Mouse (Mus musculus) midbrain, embryonic 12.5 days (tissue): ENCODE data around the gene Tas2r125. TPM values are rescaled to one million over a fixed set of nuclear protein-coding genes. Genes with fewer than 3 reads are reported as not detected.
"Not testable (repeated sequence)": the region's sequence is repeated elsewhere in the genome, so short reads cannot be mapped to it uniquely, and the experiment has no call there.

Experiments
- ATAC-seq: fragments of 200-750 bp; cut with Nextera tagmentation; 2 replicates; pipeline ENCODE4 v1.8.0; 2017; ENCODE audit warnings: low read depth, moderate TSS enrichment, moderate library complexity; ENCODE audit not compliant: low FRiP score
- H3K27ac ChIP-seq: fragments of 300-500 bp; sonication (generic); replicated peaks from 2 replicates; pipeline ENCODE4 v1.5.1; 2016; ENCODE audit warnings: mild to moderate bottlenecking
- H3K27me3 ChIP-seq: fragments of 300-500 bp; sonication (generic); 2 replicates; pipeline ENCODE4 v1.6.1; 2016; ENCODE audit warnings: mild to moderate bottlenecking
- H3K36me3 ChIP-seq: fragments of 300-500 bp; sonication (generic); 2 replicates; pipeline ENCODE4 v1.6.1; 2016
- H3K4me1 ChIP-seq: fragments of 300-500 bp; sonication (generic); 2 replicates; pipeline ENCODE4 v1.6.1; 2016
- H3K4me2 ChIP-seq: fragments of 300-500 bp; sonication (generic); replicated peaks from 2 replicates; pipeline ENCODE4 v1.6.1; 2016; ENCODE audit warnings: mild to moderate bottlenecking, moderate library complexity
- H3K4me3 ChIP-seq: fragments of 300-500 bp; sonication (generic); 2 replicates; pipeline ENCODE4 v1.5.1; 2016; ENCODE audit warnings: mild to moderate bottlenecking
- H3K9ac ChIP-seq: fragments of 300-500 bp; sonication (generic); replicated peaks from 2 replicates; pipeline ENCODE4 v1.6.1; 2016; ENCODE audit warnings: mild to moderate bottlenecking, moderate library complexity
- H3K9me3 ChIP-seq: fragments of 300-500 bp; sonication (generic); 2 replicates; pipeline ENCODE4 v1.6.1; 2016; ENCODE audit warnings: mild to moderate bottlenecking
- WGBS: fragments of 180-500 bp; shearing (Covaris S2); methylation state at CpG from one replicate; pipeline ENCODE4 v1.1.7; 2016; 5-methylcytosine and 5-hydroxymethylcytosine counted together
- polyA plus RNA-seq: library from polyadenylated mRNA; unstranded; fragments of >200 nt; fragmentation: Nextera tagmentation; extraction: Ambion mirVana; gene quantifications from 2 replicates; pipeline ENCODE4 v1.2.1, GENCODE M21; 2016

The Tas2r125 gene
- not detected in 2 replicates for polyA plus RNA-seq

- 85% methylated on average over 3 of the region's 3 CpGs for WGBS
- H3K4me2 ChIP-seq = no peak within 1 kb of the TSS
- no peak for ATAC-seq
- no peaks in the 10 kb centered on the region for H3K27me3 ChIP-seq
- no peaks in the 10 kb centered on the region for H3K9me3 ChIP-seq
- no peak within 1 kb of the TSS for H3K4me3 ChIP-seq
- no peaks in the 10 kb centered on the region for H3K4me1 ChIP-seq
- no peak within 1 kb of the TSS for H3K27ac ChIP-seq
- H3K9ac ChIP-seq = no peak within 1 kb of the TSS
- H3K36me3 ChIP-seq = no peaks in the 10 kb centered on the region
These were observed at the start of gene Tas2r125 for GRCm38 (mm10) chr6:132909351-132909750. Gene Tas2r125 (plus strand): TSS chr6:132909651.

DNA sequence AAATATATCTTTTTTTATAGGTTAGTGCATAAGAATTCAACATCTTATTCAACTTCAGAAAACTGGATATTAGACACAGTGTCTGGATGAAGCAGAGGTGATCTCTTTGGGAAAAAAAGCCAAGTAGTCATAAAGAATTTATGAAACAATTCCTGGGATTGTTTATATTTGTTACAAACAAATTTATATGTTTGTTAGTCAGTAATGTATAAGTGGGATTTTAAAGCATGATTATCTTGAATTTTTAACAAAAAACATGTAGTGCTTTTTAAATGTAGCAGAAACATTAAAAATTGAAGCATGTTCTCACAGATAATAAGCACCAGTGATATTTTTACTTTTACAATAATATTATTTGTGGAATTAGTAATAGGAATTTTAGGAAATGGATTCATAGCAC lies 41.7 kb upstream of the Tas2r125 start, which contains the start of gene Tas2r110:
TSS of gene Tas2r110 (plus strand) at position 301 of the 400 bp plus-strand sequence.
- H3K4me1 ChIP-seq = no peaks in the 10 kb centered on the region
- H3K9me3 ChIP-seq = no peaks in the 10 kb centered on the region
- no peaks in the 10 kb centered on the region for H3K36me3 ChIP-seq
- H3K27me3 ChIP-seq = no peaks in the 10 kb centered on the region
- H3K4me2 ChIP-seq = no peak within 1 kb of the TSS
- ATAC-seq = no peak
- H3K9ac ChIP-seq = no peak within 1 kb of the TSS
- no peak within 1 kb of the TSS for H3K27ac ChIP-seq
- no peak within 1 kb of the TSS for H3K4me3 ChIP-seq

DNA sequence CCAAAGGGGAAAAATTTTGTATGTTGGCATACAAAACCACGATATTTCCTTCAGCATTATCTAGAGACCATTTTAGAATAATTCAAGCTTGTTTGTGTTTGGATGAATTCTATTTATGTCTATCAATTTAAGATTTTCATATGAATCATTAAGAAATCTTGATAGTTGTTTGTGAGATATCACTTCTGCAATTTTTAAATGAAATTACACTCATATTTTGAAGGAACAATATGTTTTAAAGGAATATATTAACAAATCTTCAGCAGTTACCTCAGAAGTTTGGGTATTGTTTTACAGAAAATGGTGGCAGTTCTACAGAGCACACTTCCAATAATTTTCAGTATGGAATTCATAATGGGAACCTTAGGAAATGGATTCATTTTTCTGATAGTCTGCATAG lies 16.7 kb upstream of the Tas2r125 start, which contains the start of gene Tas2r113:
TSS of gene Tas2r113 (plus strand) at position 301 of the 400 bp plus-strand sequence.
- H3K36me3 ChIP-seq = no peaks in the 10 kb centered on the region
- 73% methylated on average over 1 of the region's 1 CpGs for WGBS
- H3K4me3 ChIP-seq = no peak within 1 kb of the TSS
- H3K4me1 ChIP-seq = no peaks in the 10 kb centered on the region
- no peak for ATAC-seq
- H3K27me3 ChIP-seq = no peaks in the 10 kb centered on the region
- no peak within 1 kb of the TSS for H3K27ac ChIP-seq
- no peak within 1 kb of the TSS for H3K9ac ChIP-seq
- no peak within 1 kb of the TSS for H3K4me2 ChIP-seq
- H3K9me3 ChIP-seq = no peaks in the 10 kb centered on the region

- not testable (repeated sequence) for ATAC-seq, H3K36me3 ChIP-seq, H3K27ac ChIP-seq, H3K27me3 ChIP-seq, H3K4me2 ChIP-seq, H3K4me1 ChIP-seq, H3K9me3 ChIP-seq, H3K4me3 ChIP-seq, H3K9ac ChIP-seq
These were observed 31.9 kb downstream of the Tas2r125 start for GRCm38 (mm10) chr6:132941376-132941775.

- ATAC-seq = no peak
- no peak within 1 kb of the TSS for H3K27ac ChIP-seq
- no peaks in the 10 kb centered on the region for H3K4me1 ChIP-seq
- no peaks in the 10 kb centered on the region for H3K9me3 ChIP-seq
- no peak within 1 kb of the TSS for H3K4me2 ChIP-seq
- H3K36me3 ChIP-seq = no peaks in the 10 kb centered on the region
- no peak within 1 kb of the TSS for H3K4me3 ChIP-seq
- H3K27me3 ChIP-seq = no peaks in the 10 kb centered on the region
- no peak within 1 kb of the TSS for H3K9ac ChIP-seq
- 75% methylated on average over 2 of the region's 2 CpGs for WGBS
These were observed 41.4 kb downstream of the Tas2r125 start, which contains the start of gene Tas2r129 for GRCm38 (mm10) chr6:132950802-132951201. Gene Tas2r129 (plus strand): TSS chr6:132951102.

DNA sequence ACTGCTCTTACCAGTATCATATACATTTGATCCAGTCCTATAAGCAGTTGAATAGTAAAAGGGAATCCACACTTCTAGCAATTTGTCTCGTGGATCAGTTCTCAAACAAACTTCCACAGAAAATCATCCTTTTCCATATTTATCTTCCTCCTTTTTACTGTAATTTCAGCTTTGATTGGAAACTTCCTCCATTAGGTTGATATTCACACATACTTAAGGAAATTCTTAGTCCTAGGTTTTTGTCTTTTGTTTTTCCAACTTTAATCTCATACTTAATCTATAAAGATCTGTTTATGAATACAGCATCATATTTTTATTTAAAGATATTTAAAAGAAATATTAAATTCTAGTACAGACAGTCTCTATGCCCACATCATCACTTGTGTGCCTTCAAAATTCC lies 48.4 kb downstream of the Tas2r125 start, which contains the start of gene Tas2r131:
TSS of gene Tas2r131 (minus strand) at position 101 of the 400 bp plus-strand sequence.
- H3K4me2 ChIP-seq = no peak within 1 kb of the TSS
- no peaks in the 10 kb centered on the region for H3K27me3 ChIP-seq
- no peaks in the 10 kb centered on the region for H3K36me3 ChIP-seq
- H3K27ac ChIP-seq = no peak within 1 kb of the TSS
- H3K9me3 ChIP-seq = no peaks in the 10 kb centered on the region
- no peaks in the 10 kb centered on the region for H3K4me1 ChIP-seq
- WGBS = 64% methylated on average over 1 of the region's 1 CpGs
- H3K4me3 ChIP-seq = no peak within 1 kb of the TSS
- no peak within 1 kb of the TSS for H3K9ac ChIP-seq
- no peak for ATAC-seq

Other genes starting within 250 kb of the Tas2r125 start
- gene Tas2r121, start 208.6 kb upstream of the Tas2r125 start, polyA plus RNA-seq = not detected in 2 replicates
- gene Tas2r122, start 197.7 kb upstream of the Tas2r125 start, polyA plus RNA-seq = not detected in 2 replicates
- gene Tas2r115, start 171.6 kb upstream of the Tas2r125 start, polyA plus RNA-seq = not detected in 2 replicates
- gene Tas2r124, start 154.9 kb upstream of the Tas2r125 start, polyA plus RNA-seq = not detected in 2 replicates
- not detected in 2 replicates for gene Tas2r102, start 147.5 kb upstream of the Tas2r125 start, polyA plus RNA-seq
- gene Tas2r136, start 131.5 kb upstream of the Tas2r125 start, polyA plus RNA-seq = not detected in 2 replicates
- not detected in 2 replicates for gene Tas2r117, start 106.8 kb upstream of the Tas2r125 start, polyA plus RNA-seq
- not detected in 2 replicates for gene Tas2r123, start 62.5 kb upstream of the Tas2r125 start, polyA plus RNA-seq
- gene Tas2r116, start 54.2 kb upstream of the Tas2r125 start, polyA plus RNA-seq = not detected in 2 replicates
- gene Tas2r110, start 41.6 kb upstream of the Tas2r125 start, polyA plus RNA-seq = not detected in 2 replicates
- not detected in 2 replicates for gene Tas2r113, start 16.6 kb upstream of the Tas2r125 start, polyA plus RNA-seq
- gene Tas2r129, start 41.5 kb downstream of the Tas2r125 start, polyA plus RNA-seq = not detected in 2 replicates
- gene Tas2r131, start 48.3 kb downstream of the Tas2r125 start, polyA plus RNA-seq = not detected in 2 replicates
- not detected in 2 replicates for gene Tas2r109, start 71.3 kb downstream of the Tas2r125 start, polyA plus RNA-seq
- gene Tas2r103, start 127.5 kb downstream of the Tas2r125 start, polyA plus RNA-seq = not detected in 2 replicates
- gene Tas2r140, start 146.2 kb downstream of the Tas2r125 start, polyA plus RNA-seq = not detected in 2 replicates
- gene Smim10l1, start 195.3 kb downstream of the Tas2r125 start, polyA plus RNA-seq = 107 and 108 TPM in 2 replicates